Mouse (Mus musculus) adrenal gland, adult 8-10 months (tissue): ENCODE results near the gene Wdr24. TPM values are rescaled to one million over a fixed set of nuclear protein-coding genes. Genes with fewer than 3 reads are reported as not detected.

ENCODE experiments used
- DNase-seq: peaks from one replicate; pipeline ENCODE4 v3.0.0; 2022
- total RNA-seq, 4 experiments: library from RNA; stranded (reverse); gene quantifications; 2 replicates each; pipeline ENCODE4 v1.2.4; 2022

The Wdr24 gene
- total RNA-seq, 4 experiments from 2014 or later = 21.9 to 28.0 (median 24.5) TPM

DNA sequence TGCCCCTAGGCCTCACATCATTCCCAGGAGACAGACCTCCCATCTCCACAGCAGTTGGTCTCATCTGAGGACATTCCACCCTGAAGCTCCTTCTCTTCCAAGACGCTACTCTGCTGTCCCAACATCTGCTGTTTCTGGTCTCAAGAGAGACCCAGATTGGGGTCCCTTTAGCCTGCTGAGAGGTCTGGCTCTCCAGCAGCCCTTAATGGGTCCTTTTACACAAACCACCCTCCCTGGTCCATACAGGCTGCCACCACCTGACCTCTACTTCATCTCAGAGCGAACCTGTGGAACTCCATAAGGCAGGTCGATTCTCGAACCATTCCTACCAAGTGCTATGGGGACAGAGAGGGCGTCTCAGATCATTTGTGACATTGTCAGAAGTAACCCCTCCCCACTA is 15.4 kb upstream of the Wdr24 start:
- DNase-seq = no peak

DNA sequence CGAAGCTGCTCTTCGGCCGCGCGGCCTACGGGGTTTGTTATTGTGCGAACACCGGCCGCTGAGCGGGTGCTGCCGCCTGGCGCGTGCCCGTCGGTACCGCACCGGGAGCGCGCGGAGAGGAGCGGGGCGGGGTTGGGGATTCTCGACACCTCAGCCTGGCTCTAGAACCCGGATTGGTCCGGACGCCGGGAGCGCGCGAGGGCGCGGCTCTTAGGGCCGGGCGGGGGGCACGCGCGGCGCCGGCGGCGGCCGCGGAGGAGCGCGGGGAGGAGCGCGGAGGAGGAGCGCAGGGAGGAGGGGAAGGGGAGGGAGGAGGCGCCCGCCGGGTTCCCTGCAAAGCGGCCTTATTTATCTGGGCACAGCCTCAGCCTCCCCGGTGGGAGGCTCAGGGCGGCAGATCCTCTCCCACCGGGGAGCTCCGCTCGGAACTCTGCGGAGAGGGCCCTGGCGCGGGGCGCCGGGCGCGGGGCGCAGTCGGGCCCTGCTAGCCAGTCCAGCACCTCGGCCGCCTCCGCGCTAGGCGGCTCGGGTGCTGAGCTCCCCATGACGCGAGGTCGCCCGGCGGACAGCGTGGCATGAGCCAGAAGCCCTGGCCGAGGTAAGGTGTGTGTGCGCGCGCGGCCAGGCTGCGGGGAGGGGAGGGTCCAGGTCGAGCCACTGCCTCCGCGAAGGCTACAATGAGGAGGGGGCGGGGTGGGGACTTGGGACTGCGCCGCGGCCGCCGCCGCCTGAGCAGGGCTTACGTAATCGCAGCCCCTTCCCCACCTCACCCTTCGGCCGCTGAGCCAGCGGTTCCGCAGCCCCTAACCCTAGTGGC is 14.4 kb upstream of the Wdr24 start, which contains the start of gene Fbxl16:
Gene Fbxl16 (plus strand): TSS at position 297 of the 817 bp plus-strand sequence.
- peak; percentile 83 for DNase-seq

DNA sequence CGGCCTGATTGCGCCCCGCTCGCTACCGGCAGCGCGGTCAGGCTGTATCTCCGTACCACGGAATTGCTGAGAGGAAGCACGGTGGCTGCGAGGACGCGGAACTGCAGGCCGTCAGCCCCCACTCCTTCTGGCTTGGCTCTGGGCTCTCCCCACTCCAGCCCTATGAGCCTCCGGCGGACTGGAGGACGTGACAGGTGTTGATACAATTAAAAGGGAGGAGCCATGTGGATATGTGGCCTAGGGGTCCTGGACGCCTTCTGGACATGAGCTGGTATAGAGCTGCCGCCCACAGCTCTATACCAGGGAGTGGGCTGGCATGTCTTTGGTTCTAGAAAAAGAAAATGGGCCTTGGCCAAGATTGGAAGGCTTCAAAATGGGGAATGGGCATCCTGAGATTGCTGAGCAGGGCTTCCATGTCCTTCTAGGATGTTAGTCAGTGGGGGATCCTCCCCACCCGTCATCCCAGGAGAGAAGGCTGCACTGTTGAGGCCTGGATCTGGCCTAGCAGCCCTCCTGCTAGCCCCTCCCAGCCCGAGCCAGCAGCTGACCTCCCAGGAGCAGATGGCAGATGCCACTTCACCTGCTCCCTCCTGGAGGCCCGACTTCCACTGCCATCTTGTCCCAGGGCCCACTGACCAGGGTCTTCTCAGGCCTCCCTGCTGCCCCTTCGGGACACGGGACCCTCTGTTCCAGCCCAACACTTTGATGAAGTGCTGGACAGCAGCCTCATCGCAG is 13.7 kb upstream of the Wdr24 start:
- DNase-seq = no peak

DNA sequence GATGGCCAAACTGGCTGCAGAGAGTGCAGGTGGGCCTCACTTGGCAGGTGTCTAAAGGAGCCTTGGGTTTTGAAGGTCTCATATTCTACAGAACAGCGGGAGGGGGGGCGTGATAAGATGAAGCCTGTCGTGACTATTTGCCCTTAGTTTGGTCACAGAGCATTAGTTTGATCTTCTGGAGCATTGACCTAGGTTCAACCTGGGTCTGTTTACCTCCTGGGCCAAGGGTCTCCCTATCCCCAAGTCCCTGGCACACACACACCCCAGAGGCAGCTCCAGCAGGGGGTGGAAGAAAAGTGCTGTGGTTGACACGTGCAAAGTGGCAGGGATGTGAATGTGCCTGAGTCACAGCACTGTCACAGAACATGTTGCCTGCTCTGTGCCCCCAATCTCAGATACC is 12.5 kb upstream of the Wdr24 start:
- no peak for DNase-seq

DNA sequence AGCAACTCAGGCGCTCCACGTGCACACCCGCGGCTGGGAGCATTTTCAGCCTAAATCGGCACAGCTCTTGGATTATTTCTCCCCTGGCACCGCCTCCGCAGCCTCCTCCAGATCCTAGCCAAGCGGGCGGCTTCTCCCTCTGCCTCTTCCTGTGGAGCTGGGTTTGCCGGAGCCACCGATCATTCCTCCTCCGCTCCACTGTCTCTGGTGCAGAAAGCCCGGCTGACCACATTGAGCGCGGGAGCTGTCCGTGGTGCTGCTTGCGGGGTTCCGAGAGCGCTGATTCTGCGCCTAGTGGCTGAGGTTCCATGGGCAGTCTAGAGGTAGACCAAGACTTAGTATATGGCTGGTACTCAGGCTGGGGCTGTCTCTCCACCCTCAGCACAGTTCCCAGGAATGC is 10.0 kb upstream of the Wdr24 start:
- DNase-seq = peak; percentile 70

DNA sequence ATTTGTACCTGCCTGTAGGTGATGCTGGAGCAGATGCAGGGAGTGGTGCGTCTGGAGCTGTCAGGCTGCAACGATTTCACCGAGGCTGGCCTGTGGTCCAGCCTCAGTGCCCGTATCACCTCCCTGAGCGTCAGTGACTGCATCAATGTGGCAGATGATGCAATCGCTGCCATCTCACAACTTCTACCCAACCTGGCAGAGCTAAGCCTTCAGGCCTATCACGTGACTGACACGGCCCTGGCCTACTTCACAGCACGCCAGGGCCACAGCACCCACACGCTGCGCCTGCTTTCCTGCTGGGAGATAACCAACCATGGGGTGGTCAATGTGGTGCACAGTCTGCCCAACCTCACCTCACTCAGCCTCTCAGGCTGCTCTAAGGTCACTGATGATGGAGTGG is 5.8 kb upstream of the Wdr24 start:
- no peak for DNase-seq

DNA sequence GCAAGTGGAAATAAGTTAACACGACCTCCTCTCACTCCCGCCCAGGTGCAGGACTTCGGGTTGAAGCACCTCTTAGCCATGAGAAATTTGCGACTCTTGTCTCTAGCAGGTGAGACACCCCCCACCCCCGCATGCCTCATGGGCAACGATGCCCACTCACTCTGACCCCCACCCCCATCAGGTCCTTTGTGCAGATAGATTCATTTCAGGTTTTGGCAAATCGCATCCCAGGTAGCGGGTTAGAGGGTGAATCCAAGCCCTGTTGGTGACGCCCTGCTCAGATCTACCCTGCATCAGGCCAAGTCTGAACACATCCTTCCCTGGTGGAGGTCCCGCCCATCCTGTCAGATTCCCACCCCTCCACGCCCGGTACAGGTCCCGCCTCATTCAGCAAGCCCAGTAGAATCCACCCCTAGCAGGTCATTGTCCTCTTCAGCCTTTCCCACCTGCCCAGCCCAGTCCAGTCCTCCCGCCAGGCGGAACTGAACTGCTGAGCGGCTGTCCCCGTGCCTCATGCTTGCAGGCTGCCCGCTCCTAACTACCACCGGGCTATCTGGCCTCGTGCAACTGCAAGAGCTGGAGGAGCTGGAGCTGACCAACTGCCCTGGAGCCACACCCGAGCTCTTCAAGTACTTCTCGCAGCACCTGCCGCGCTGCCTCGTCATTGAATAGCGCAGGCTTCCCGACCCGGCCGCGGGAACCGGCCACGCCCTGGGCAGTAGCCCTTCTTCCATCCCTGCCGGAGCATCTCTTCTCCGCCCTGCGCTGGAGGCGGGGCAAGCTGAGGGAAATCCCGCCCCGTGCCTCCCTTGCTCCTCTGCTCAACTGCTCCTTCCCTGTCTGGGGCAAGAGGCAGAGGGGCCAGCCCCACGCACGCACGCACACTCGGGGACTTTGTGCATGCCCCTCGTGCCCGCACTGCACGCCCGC is 4.3 kb upstream of the Wdr24 start:
- DNase-seq = no peak

DNA sequence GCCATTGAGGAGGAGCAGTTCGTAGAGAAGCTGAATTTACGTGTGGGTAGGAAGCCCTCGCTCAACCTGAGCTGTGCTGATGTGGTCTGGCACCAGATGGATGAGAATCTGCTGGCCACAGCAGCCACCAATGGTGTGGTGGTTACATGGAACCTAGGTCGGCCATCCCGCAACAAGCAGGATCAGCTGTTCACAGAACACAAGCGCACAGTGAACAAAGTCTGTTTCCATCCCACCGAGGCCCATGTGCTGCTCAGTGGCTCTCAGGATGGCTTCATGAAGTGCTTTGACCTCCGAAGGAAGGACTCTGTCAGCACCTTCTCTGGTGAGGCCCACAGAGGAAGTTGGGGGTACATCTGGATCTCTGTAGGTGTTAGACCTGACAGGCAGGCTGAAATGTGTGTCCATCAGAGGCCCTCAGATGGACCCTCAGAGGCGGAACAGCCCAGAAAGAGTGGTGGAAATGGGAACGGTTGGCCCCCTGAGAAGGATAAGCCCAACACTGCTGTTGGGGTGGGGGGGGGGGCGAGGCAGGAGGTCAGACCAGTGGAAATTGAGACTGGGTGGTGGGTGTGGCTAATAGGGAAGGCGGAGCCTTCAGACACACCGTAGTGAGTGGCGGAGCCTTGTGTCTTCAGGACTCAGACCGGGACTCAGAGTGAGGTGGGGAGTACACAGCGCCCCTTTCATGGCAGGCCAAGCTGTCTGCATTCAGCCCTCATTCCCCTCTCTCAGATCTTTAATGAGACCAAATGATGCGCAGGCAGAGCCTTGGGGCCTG is 1.1 kb downstream of the Wdr24 start:
- no peak for DNase-seq

DNA sequence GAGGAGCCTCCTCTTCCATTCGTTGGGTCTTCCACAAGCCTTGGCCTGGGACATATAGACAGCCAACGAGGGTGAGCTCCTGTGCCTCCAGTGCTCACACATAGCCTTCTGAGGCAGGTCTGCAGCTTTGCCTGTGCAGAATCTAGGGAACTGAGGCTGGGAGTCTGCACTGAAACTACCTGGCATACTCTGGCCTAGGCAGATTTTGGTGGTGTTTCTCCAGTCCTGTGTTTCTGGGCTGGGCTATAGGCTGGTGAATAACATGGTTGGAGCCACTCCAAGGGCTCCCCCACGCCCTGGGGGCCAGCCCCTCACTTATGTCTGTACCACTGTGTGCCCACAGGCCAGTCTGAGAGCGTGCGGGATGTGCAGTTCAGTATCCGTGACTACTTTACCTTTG is 1.9 kb downstream of the Wdr24 start:
- no peak for DNase-seq

DNA sequence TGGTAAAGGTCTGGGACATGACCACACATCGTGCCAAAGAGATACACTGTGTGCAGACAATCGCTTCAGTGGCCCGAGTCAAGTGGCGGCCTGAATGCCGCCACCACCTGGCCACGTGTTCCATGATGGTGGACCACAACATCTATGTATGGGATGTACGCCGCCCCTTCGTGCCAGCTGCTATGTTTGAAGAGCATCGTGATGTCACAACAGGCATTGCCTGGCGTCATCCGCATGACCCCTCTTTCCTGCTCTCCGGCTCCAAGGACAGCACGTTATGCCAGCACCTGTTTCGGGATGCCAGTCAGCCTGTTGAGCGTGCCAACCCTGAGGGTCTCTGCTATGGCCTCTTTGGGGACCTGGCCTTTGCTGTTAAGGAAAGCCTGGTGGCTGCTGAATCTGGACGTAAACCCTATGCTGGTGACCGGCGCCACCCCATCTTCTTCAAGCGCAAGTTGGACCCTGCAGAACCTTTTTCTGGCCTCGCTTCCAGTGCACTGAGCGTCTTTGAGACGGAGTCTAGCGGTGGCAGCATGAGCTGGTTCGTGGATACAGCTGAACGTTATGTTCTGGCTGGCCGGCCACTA is 2.6 kb downstream of the Wdr24 start:
- no peak for DNase-seq

DNA sequence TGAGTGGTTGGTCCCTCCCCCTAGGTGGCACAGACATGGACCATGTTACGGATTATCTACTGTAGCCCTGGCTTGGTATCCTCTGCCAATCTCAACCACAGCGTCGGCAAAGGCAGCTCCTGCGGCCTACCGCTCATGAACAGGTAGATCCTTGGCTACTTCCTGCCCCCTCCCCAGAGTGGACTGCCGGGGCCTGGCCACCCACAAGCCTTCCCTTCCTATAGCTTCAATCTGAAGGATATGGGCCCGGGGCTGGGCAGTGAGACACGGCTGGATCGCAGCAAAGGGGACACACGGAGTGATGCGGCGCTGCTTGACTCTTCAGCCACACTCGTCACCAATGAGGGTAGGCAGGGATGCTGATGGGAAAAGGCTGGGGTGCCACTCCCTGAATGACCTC is 3.6 kb downstream of the Wdr24 start:
- no peak for DNase-seq

DNA sequence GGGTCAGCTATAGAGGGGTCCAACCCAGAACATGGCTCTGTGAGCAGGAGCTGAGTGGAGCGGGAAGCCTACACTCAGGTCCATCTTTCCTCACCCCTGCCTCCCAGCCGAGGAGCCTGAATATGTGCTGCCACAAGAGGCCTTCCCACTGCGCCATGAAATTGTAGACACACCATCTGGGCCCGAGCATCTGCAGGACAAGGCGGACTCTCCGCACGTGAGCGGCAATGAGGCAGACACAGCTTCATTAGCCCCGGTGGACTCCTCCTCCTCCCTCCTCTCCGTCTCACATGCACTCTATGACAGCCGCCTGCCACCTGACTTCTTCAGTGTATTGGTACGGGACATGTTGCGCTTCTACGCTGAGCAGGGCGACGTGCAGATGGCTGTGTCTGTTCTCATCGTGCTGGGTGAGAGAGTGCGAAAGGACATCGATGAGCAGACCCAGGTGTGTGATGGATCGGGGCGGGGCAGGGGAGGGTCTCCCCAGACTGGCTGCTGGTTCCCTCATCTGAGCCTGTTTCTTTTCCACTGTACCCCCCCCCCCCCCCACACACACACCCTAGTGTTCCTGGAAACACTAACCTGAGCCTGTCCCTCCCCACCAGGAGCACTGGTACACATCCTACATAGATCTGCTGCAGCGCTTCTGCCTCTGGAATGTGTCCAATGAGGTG is 4.3 kb downstream of the Wdr24 start:
- no peak for DNase-seq

DNA sequence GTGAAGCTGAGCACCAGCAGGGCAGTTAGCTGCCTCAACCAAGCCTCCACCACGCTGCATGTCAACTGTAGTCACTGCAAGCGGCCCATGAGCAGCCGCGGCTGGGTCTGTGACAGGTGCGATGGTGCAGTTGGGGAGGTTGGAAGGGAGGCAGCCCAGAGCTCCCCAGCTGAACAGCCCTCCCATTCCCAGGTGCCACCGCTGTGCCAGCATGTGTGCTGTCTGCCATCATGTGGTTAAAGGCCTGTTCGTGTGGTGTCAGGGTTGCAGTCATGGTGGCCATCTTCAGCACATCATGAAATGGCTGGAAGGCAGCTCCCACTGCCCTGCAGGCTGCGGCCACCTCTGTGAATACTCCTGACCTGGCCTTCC is 4.8 kb downstream of the Wdr24 start:
- no peak for DNase-seq

DNA sequence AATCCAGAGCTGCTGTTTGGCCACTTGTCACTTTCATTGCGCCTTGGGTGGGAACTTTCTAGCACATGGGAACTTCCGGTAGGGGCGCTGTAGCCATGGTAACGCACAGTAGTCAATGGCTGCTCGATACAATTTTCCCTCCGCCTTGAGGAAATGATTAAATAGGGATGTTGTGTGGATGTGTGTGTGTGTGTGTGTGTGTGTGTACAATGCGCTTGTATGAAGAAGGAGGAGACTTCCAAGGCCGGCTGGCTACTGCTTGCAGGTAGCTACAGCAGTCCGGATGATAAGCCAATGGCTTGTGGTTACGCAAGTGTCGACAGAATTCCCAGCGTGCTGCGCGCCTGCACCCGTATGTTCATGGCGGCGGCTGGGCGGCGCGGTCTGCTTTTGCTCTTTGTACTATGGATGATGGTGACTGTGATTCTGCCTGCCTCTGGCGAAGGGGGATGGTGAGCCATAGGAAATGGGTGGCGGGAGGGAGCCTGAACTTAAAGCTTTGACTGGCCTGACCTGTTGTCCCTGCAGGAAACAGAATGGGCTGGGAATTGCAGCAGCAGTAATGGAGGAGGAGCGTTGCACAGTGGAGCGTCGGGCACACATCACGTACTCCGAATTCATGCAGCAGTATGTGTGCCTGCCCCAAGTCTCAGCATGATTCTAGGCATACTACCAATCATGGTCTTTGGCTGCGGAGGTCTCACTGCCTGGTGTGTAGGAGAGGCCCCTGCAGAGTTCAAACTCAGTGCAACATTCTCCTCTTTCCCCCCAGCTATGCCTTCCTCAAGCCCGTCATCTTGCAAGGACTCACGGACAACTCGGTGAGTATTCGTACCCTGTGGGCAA is 5.5 kb downstream of the Wdr24 start, which contains the start of gene Jmjd8:
Gene Jmjd8 (plus strand): TSS at position 156 of the 846 bp plus-strand sequence.
- peak; percentile 72 for DNase-seq

DNA sequence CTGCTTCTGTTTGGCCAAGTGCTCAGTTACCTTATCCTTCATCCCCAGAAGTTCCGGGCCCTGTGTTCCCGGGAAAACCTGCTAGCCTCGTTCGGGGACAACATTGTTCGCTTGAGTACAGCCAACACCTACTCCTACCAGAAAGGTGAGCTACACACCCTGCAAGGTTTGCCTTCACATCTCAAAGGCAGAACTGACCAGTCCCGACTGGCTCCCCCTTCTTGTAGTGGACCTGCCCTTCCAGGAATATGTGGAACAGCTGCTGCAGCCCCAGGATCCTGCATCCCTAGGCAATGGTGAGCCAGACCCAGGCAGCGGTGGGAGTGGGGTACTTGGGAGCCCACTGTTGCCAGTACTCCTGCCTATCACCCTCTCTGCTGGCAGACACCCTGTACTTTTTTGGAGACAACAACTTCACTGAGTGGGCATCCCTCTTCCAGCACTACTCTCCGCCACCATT is 6.2 kb downstream of the Wdr24 start:
- DNase-seq = no peak

DNA sequence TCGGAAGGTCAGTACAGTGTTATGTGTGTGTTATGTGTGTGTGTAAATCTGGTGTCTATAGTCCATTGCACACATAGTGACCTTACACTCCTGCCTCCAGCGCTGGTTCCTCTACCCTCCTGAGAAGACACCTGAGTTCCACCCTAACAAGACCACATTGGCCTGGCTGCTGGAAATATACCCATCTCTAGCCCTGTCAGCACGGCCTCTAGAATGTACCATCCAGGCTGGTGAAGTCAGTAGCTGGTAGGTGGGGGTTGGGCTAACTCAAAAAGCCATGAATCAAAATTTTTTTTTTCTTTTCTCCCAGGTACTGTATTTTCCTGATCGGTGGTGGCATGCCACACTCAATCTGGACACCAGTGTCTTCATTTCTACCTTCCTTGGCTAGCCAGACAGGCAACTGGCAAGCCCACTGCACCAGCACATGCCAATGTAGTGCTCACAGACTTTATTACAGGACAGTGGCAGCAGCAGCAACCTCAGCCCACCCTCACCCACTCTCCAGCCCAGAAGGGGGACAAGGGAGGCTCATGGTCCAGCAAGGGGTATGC is 6.8 kb downstream of the Wdr24 start:
- DNase-seq = no peak

DNA sequence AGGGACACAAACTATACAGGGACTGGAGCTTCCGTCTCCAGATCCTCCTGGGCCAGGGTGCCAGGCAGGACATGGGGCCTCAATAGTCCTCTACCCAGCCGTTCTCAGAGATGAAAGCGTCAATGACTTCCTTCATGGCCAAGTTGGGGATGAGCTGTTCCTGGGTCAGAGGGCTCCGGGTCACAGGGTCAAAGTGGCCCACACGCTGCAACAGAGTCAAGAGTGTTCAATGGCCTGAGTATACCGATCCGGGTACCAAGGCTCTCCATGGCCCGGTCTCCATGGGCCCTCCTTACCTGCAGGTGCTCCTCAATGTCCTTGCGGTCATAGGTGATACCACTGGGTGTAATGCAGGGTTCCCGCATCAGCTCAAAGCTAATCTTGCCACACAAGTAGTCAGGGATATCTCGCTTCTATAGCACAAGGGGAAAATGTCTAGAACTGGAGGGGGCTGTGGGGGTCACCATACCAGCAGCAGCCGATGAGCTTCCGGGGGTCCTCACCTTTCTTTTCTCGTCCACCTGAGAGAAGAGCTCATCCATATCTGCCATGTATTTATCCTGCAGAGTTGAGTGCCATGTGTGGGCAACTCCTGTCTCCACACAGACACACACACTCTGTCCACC is 7.5 kb downstream of the Wdr24 start:
- DNase-seq = no peak

DNA sequence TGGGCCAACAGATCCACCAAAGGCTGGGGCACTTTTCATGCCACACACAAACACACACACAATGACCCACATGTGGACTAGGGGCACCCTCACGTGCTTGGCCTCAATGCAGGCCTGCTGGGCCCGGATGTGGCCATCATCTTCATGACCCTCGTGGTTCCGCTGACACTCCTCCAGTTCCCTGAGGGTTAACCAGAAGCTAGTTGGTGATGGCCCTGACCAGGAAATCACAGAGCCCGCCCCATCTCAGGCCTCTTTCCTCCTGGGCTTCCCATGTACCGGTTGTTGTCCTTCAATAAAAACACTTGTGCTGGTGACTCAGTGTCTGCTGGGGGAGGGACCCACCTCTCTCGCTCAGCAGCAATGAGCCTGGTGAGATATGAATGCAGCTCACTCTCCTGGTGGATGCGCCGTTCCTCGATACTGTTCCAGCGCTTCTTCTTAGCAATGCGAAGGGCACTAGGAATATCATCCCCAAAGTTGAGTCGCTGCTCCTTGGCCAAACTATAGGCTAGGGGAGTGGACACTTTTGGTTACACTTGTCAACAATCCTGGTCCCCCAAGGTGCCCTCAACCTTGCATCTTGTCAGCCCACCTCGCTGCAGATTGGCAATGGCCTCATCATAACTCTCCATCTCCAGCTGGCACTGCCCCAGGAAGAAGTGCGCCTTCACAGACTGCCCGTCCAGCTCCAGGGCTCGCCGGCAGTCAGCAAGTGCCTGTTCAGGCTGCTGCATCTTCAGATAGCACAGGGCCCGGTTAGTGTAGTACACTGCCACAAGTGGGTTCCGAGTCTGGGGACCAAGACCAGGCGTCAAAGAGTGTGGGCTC is 8.2 kb downstream of the Wdr24 start:
- DNase-seq = peak; percentile 81
